Mouse (Mus musculus) CD8-positive naive resting alpha-beta T cell, adult 2 months (primary cell): ENCODE measurements around the gene Lactbl1.

Experiments
- DNase-seq, 2 experiments: peaks; one replicate each; pipeline ENCODE4 v3.0.0; 2022; ENCODE audit warnings: low read depth in 2 of 2, low spot score in 2 of 2

The Lactbl1 gene

DNA sequence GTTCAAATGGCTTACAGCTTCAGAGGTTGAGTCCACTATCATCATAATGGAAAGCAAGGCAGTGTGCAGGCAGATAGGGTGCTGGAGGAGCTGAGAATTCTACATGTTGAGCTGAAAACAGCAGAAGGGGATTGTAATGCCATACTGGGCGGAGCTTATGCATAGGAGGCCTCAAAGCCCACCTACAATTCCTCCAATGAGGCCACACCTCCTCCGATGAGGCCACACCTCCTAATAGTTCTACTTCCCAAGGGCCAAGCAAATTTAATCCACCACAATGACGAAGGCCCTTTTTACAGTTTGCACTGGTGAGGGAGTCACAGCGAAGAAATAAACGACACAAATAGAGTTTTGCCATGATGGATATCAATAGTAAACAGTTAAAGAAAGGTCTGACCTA is 14.1 kb downstream of the Lactbl1 start:
- DNase-seq = no peak

DNA sequence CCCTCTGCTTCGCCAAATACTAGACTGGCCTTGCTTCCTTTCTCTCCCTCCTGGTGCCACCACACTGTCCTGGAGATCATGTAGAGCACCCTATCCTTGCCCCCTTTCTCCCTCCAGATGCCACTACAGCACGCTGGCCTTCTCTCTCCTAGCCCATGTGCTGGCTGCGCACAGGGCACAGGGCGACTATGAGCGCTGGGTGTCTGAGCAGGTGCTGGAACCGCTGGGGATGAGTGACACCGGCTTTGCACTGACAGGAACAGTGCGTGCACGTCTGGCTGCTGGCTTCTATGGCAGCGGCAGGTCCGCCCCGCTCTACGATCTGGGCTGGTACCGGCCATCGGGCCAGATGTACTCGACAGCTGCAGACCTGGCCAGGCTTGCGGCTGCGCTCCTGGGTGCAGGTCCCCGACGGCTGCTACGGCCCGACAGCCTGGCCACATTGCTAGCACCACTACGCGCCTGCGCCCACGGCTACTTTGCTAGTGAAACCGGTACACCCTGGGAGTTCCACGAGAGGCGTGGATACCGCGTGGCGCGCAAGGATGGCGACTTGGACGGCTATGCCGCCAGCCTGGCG is 14.7 kb downstream of the Lactbl1 start:
- DNase-seq = no peak

DNA sequence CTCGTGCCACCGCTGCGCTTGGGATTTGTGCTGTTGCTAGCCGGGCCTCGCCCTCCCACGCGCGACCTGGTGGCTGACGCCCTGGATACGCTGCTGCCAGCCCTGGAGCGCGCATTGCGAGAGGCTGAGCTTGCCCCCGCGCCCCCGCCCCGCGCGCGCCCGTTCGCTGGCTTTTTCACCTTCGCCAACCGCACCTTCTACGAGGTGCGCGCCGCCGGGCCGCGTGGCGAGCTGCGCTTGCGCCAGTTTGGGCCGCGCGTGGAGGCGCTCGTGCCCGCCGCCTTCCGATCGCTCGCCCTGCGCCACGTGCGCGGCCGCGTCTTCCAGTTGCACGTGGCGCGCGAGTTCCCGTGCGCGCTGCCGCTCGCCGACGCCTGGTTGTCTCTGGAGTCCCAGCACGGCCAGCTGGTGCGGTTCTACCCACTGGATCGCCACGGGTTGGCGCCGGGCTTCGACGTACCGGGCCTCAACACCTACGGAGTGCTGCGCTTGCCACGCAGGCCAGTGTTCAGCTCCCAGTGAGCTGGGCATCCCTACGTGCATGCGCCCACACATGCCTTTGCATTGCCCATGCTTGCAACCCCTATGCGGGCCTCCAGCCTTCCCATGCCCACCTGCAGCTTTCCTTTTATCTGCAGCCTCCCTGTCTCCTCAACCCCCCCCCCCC is 15.3 kb downstream of the Lactbl1 start:
- DNase-seq = no peak

DNA sequence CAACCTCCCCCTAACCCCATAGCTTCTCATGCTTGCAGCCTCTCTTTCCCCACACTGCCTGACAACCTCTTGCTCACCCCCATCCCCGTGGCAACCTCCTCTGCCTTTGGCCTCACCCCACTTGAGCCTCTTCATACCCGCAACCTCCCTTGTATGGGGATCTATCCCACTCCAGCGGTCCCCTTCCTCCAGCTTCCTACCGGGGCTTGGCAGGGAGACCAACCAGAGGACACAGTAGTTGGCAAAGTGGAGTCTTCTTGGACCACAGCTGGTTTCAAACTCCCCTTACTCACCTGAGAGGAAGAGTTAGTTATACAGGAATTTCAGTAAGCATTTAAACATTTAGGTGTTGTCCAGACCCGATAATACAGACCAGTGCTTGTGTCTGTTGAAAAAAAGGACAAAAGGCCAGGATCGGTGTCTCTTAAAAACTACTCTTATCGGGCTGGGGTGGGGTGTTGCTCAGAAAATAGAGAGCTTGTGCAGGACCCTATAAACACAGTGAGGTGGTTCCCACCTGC is 15.9 kb downstream of the Lactbl1 start:
- no peak for DNase-seq

DNA sequence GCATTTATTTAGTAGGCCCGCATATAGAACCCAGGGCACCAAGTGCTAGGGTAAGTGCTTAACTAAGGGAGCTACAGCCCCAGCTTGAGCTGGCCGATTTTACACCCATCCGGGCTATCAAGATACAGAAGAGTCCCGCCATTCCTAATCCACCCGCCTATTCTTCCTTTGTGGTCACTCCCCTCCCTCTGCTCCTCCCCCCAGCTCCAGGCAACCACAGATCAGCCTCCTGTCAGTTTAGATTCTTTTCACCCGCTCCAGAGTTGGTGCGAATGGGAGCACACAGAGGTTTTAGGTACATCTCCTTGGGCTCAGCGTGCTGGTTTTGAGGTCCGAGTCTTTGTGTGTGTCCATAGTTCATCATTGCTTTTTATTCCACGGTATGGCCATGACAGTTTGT is 16.5 kb downstream of the Lactbl1 start:
- no peak for DNase-seq

DNA sequence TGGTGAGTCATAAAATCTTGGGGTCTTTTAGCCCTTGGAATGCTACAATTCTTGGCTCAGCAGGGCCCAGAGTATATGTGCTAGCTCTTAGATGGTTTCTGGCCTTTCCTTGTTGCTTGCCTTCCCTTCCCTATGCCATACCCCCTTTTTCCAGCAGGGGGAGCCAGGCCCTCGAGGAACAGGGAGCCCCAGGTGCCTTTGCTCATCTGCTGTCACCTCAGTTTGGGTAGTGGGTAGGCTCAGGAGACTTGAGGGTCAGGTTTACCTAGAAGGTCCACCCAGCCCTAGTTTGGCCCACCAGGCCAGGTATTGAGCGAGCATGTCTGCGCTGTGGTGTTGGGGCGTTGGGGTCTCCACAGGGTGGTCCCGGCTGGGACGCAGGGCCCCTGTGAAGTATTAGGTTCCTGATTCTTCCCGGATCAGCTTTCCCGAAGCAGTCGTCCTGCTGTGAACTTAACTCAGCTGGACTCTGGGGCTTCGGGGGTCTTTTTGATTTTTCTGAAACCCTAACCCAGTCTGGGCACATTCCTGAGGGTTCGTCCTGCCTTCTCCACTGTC is 26.6 kb downstream of the Lactbl1 start:
- peak; percentile 59 to 73 for DNase-seq

DNA sequence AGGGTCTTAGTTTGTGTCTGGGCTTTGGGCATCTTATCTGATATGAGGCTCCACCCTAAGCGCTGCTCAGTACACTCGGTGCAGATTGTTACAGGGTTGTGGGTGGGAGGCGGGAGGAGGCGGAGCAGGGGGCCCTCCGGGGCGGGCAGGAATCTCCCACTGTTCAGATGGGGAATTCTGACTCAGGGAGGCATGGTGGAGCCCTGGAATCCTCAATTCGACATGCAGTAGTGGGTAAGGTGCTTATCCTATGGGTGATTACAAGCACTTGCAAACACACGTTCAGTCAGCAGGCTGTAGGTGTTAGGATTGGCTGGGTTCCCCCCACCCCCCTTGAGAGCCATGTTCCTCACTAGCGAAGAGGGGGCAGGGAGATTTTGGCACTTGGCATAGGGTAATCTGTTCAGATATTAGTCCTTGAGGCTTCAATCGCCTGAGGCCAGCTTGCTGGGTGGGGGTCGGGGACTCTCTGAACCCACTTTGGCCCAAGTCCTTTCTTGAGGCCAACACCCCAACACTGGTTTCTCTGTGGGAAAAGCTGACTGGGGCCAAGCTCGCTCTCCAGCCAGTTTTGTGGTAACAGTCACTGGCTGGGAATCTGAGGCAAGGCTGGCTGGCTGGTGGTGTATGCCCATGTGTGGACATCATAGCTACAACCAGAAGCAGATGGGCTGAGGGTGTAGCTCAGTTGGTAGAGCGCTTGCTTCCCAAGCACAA is 27.2 kb downstream of the Lactbl1 start:
- DNase-seq = no peak

DNA sequence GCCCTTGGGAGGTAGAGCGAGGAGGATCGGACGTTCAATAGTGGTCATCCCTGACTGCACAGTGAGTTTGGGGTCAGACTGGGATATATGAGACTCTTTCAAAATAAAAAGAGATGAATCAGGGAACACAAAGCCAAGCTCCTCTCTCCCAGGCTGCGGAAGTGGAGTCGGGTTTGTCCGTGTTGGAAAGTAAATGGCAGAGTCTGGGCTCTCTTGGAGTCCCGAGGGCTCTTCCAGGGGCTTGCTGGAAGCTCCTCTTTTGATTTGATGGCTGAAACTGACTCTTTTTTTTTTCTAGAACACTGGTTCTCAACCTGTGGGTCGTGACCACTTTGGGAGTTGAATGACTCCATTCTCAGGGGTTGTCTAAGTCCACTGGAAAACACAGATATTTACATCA is 27.8 kb downstream of the Lactbl1 start:
- DNase-seq = no peak

DNA sequence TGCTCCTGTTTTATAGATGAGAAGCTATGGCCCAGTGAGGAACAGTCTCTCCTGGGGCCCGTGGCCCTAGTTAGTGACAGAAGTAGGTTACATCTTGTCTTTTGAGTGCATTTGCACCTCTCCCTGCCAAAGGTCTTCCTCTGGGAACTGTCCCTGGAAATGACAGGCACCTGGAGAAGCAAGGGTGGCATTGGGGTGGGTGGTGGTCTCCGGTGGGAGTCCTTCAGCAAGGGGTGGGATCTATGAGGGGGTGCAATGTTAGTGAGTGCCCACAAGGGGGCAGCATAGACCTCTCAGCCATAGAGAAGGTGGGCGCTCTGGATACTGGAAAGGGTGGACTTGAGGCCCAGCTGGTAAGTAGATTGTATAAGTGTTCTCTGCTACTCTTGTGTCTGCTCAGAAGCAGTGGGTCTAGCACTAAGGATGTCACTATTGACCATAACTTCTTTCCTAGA is 29.0 kb downstream of the Lactbl1 start:
- DNase-seq = peak; percentile 17 to 33

DNA sequence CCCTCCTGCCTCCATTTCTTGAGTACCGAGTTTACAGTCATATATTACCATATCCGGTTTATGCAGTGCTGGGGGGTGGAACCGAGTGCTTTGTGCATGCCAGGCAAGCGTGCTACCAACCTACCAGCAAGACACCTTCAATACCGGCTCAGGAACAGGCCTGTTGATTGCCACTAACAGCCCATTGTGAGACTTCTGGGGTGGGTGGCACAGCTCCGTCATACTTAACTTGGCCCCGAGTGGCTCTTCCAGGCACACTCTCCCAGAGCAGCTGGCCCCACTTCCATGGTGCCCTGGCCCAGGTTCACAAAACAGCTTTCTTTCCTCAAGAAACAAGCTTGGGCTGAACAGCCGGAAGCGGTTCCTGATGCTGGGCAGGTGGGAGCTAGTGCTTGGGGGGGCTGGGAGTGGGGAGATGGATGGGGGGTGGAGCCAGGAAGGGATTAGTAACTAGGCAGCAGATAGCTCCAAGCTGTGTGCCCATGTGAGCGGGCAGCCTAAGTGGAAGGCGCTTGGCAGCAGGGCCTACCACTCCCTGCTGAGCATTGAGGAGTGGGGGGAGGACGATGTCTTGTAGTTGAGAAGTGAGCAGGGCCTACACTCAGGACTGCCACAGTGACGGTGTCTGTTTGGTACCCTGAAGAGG is 29.6 kb downstream of the Lactbl1 start:
- no peak for DNase-seq

DNA sequence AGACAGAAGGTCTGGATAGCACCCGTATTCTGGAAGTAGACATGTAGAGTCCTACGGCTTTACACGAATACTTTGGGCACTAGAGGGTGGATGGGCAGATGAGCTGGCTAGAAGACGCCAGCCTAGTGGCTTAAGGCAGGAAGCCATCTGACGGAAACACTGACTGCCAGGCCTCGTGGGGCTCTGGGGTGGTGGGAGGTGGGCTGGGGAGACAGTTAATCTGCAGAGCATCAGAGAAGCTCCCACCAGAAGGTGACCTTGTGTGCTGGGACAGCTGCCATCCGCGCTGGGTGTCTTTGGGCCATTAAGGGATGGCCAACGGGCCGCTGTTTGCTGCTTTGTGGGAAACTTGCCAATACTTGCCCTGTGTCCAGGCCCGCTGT is 30.1 kb downstream of the Lactbl1 start:
- no peak for DNase-seq

DNA sequence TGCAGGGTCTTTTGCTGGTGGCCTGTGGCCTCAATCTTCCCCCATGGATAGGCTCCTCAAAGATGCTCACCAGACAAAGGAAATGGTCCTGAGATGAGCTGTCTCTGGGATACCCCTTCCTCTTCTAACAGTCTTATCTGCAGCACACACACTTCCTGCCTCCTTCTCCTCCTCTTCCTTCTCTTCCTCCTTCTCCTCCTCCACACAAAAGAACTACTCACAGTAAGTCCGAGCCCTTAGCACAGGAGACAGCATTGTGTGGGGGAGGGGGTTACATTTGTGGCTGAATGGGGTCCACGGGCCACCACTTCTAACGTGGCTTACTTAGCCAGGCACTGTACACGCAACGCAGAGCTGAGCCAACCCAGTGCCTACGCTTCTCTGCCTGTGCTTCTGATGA is 30.6 kb downstream of the Lactbl1 start:
- DNase-seq = no peak

DNA sequence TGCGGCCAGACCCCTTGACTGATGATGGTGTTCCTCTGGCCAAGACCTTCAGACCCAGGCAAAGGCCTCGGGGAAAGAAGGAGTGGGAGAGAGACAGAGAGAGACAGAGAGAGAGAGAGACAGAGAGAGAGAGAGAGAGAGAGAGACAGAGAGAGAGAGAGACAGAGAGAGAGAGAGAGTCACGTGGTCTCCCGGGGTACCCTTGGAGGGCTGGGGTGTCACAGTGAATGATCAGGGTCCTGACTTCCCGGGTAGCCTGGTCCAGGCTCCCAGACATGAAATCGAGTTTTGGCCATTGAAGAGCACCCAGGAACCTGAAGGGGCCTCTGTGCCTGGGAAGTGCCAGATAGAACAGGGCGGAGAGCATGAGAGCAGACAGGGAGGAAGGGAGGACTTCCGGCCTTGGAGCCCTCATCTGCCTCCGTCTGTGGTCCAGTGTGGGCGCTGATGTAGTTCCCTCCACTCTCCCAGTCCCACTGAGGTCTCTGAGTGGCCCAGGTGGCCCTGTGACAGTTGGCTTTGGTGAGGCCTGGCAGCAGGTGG is 31.3 kb downstream of the Lactbl1 start:
- no peak for DNase-seq

DNA sequence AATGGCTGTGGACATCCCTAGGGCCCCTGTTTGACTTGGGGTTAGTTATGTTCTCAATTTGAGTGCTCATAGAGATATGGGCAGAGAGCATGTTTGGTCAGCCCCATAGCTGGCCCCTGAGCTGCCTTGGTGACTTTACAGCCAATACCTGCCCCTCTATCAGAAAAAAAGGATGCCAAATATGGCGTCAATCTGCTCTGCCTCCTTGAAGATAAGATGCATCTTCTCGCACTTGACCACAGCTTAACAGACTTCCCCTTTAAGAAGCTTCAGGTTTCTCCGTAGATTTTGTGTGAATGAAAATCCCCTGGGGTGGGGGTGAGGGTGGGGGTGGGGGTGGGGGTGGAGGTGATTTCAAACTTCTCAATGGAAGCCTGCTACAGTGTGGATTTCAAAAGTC is 35.5 kb downstream of the Lactbl1 start:
- DNase-seq = no peak

DNA sequence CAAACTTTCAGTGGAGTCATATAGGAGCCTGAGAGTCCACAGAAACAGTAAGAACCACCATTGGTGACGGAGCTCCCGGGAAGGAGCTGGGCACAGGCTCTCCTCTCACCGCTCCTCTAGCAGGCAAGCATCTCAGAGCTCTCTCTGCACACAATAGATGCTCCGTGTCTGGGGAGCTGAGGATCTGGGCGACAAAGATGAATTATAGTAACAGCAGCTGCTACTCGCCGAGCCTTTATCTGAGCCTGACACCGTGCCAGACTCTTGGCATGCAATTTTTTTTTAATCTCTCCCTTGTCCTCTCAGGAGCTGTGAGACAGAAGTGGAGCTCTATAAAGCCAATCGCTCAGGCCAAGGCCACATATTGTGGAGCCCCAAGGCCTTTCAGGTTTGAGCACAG is 42.6 kb downstream of the Lactbl1 start:
- no peak for DNase-seq

DNA sequence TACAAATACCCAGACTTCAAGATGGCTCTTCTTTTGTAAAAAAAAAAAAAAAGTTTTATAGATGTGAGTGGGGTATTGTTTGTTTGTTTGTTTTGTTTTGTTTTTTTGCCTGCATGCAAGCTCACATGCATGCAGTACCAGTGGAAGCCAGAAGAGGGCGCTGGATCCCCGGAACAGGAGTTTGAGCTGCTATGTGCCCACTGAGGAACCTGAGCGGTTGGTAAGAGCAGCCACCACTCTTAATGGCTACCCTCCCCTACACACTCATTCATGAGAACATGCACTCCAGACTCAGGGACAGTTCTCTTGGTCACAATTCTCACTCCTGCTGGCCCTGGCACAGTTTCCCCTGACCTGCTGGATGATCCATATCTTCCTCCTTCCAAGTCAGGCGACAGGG is 43.6 kb downstream of the Lactbl1 start:
- no peak for DNase-seq

DNA sequence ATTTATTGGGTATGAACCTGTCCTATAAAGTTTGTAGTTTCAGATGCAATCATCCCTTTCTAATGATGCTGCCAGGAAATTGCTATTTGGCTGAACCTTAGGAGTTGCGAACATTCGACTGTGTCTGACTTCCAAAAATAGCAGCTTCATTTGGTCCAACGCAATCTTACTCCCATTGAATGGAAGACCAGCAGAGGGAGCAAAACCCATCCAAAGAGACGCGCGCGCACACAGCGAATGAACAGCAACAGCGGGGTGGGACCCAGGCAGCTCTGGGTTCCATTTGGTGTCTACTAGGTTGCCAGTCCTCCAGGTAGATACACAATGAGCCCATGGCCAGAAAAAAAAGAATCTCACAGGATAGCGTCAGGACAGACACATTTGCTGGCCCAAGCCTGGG is 45.3 kb downstream of the Lactbl1 start:
- DNase-seq = no peak

DNA sequence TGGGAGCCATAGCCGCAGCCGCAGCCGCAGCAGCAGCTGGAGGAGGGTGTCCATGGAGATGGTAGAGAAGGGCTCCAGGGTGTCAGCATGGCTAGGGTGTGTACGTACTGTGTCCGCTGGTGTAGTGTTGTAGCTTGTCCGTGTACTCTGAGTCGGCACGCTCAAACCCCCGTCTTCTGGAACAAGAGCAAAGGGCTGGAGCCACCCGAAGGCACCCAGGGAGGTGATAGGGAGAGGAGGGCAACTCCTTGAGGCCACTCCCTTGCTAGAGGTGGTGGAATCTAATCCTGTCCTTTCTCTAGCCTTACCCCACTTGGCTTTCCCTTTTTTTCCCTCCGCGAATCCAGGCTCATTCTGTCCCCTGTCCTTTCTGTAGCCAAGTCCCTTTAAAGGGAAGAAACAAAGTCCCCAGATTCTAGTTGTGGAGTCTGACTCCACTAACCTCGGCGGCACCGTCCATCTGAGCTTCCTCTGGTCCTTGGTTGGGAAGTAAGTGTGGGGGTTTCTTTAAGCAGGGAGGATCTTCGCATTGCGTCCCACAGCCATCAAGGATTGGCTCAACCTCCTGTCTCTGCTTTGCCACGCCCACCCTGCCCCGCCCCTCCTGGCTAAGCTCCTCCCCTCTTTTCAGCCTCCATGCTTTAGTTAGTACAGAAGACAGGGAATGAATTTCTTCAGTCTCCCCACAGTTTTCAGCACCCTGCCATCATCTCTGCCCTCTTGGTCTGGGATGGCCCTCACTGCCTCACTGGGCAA is 50.1 kb downstream of the Lactbl1 start:
- DNase-seq = no peak

DNA sequence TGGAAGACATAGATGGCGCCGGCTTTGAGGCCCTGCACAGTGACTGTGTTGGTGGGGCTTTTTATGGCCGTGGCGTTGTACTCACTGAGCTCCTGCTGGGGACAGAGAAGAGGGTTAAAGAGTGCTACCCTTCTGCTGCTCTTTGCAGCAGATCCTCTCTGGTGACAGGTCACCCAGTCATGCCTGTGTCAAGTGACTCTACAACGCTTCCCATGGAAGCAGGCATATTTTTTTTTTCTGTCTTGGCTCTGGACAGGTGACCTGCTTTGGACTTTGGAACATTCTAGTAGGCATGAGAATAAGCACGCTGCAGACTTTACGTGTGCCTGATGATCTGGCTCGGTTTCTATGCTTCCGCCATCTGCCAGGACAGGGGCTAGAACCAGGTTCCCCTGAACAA is 53.0 kb downstream of the Lactbl1 start:
- DNase-seq = no peak

DNA sequence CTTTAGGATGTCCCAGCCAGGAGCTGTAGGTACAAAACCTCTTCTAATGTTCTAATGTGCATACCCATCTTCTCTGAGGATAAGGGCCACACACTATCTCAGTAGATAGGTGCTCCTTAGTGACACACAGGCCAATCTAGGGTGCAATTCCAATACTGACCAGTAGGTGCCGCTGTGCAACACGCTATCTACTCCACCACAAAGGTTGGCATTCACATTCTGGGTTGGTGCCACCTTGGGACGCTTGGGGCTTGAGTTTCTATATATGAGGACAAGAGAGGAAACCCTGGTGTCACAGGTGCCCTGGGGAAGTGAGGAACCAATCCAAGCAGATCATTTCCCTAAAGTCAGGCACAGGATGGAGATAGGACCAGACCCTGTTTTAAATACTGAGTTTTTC is 56.1 kb downstream of the Lactbl1 start:
- DNase-seq = peak; percentile 75 to 78

DNA sequence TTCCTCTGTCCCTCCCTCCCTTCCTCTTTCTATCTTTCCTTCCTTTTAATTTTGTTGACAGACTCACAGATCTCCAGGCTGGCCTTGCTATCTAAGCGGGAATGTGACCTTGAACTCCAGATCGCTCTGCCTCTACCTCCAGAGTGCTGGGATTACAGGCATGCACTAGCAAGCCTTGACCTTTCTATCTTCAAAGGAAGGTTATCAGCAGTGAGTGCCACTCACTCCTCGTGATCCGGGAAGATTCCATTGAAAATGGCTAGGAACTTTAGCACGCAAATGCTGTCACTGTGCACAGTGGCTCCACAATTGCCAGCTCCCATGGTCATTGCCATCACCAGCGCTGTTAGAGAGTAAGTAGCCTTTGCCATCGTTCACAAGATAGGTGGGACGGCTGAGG is 56.8 kb downstream of the Lactbl1 start:
- no peak for DNase-seq
